30 mouse cellular contexts compared by ENCODE assay signal in genomic region chr3:138651361-138652205, GRCm38 (mm10).
DNase-seq lines count a peak whose midpoint lies in the region; ATAC-seq and TF ChIP-seq lines count a peak whose summit lies in the region.
"Had no signal": no experiment of that assay in that cellular context is flagged by ENCODE, and none has a peak within 500 bp of the region (broad histone marks: within the 10 kb centered on the region; RNA-seq: fewer than 3 reads in every experiment).

No protein-coding gene starts in this region.

- TF ChIP-seq CTCF in liver, embryonic 14.5 days (IDR thresholded peaks at IDR 0.05; ENCODE audit: low read depth), result no peak
- TF ChIP-seq CTCF in lung, postnatal 0 days (IDR thresholded peaks at IDR 0.05), result no peak

- H3K4me3 ChIP-seq in limb, embryonic 12.5 days (replicated peaks), result no peak overlapping the region
- no peak overlapping the region for H3K4me3 ChIP-seq in limb, embryonic 10.5 days
- H3K4me3 ChIP-seq in embryonic facial prominence, embryonic 14.5 days (ENCODE audit: low read depth, low read length), result no peak overlapping the region
- no peak overlapping the region for H3K4me3 ChIP-seq in liver, embryonic 14.5 days (ENCODE audit: insufficient read depth in 1 of 2, low read depth in 2 of 2, low read length in 2 of 2)
- H3K4me3 ChIP-seq in lung, postnatal 0 days (ENCODE audit: low read depth, low read length), result no peak overlapping the region
- H3K4me3 ChIP-seq: forebrain, embryonic 10.5 days; heart, adult 2 months; heart, embryonic 15.5 days; hindbrain, embryonic 13.5 days; midbrain, embryonic 10.5 days; stomach, embryonic 15.5 days had no signal

- H3K36me3 ChIP-seq in limb, embryonic 12.5 days, result no peaks in the 10 kb centered on the region
- no peaks in the 10 kb centered on the region for H3K36me3 ChIP-seq in limb, embryonic 10.5 days
- H3K36me3 ChIP-seq in embryonic facial prominence, embryonic 14.5 days (ENCODE audit: control insufficient read depth, insufficient read depth, low read length), result no peaks in the 10 kb centered on the region
- no peaks in the 10 kb centered on the region for H3K36me3 ChIP-seq in liver, embryonic 14.5 days (replicated peaks; ENCODE audit: control insufficient read depth, insufficient read depth, low read depth)
- no peaks in the 10 kb centered on the region for H3K36me3 ChIP-seq in lung, postnatal 0 days (ENCODE audit: insufficient read depth, low read length)
- H3K36me3 ChIP-seq: forebrain, embryonic 10.5 days; heart, embryonic 15.5 days; hindbrain, embryonic 13.5 days; midbrain, embryonic 10.5 days; stomach, embryonic 15.5 days had no signal

- no peaks in the 10 kb centered on the region for H3K27me3 ChIP-seq in limb, embryonic 12.5 days
- H3K27me3 ChIP-seq in limb, embryonic 10.5 days (ENCODE audit: low read depth, poor library complexity, severe bottlenecking), result no peaks in the 10 kb centered on the region
- no peaks in the 10 kb centered on the region for H3K27me3 ChIP-seq in embryonic facial prominence, embryonic 14.5 days (replicated peaks; ENCODE audit: control insufficient read depth, insufficient read depth, low read length)
- no peaks in the 10 kb centered on the region for H3K27me3 ChIP-seq in liver, embryonic 14.5 days (ENCODE audit: control insufficient read depth, insufficient read depth, low read length)
- no peaks in the 10 kb centered on the region for H3K27me3 ChIP-seq in lung, postnatal 0 days (replicated peaks; ENCODE audit: insufficient read depth, low read length)
- H3K27me3 ChIP-seq: heart, embryonic 15.5 days; hindbrain, embryonic 13.5 days; stomach, embryonic 15.5 days had no signal

- H3K27ac ChIP-seq in limb, embryonic 12.5 days, result peak overlapping the region; percentile 68
- no peak overlapping the region; the same call in 1 of the 2 replicates for H3K27ac ChIP-seq in limb, embryonic 10.5 days
- peak overlapping the region; percentile 61; the same call in 1 of the 2 replicates for H3K27ac ChIP-seq in embryonic facial prominence, embryonic 14.5 days (replicated peaks; ENCODE audit: low read depth, low read length)
- no peak overlapping the region for H3K27ac ChIP-seq in liver, embryonic 14.5 days
- no peak overlapping the region for H3K27ac ChIP-seq in lung, postnatal 0 days (ENCODE audit: low read length)
- H3K27ac ChIP-seq: forebrain, embryonic 10.5 days; heart, adult 2 months; heart, embryonic 15.5 days; hindbrain, embryonic 13.5 days; midbrain, embryonic 10.5 days; stomach, embryonic 15.5 days had no signal

- ATAC-seq in limb, embryonic 12.5 days (ENCODE audit: insufficient number of reproducible peaks, insufficient read depth, low FRiP score, low TSS enrichment, low read depth), result no peak
- ATAC-seq in embryonic facial prominence, embryonic 14.5 days (ENCODE audit: low read depth), result no peak
- peak; percentile 85 for ATAC-seq in liver, embryonic 14.5 days (ENCODE audit: insufficient read depth)
- ATAC-seq in lung, postnatal 0 days, result no peak
- ATAC-seq: activated CD4-positive, CD25-positive, alpha-beta regulatory T cell, adult 4 months; CD4-positive, CD25-positive, alpha-beta regulatory T cell, adult 4 months; forebrain, postnatal 0 days; midbrain, embryonic 16.5 days had no signal

- peak; percentile 34; the same call in 1 of the 2 replicates for TF ChIP-seq EP300 in liver, embryonic 14.5 days (IDR thresholded peaks at IDR 0.05; ENCODE audit: low read depth)
- no peak for TF ChIP-seq EP300 in lung, postnatal 0 days (IDR thresholded peaks at IDR 0.05)

- peaks cover 5% of the 10 kb centered on the region; the same call in 1 of the 2 replicates for H3K9me3 ChIP-seq in limb, embryonic 12.5 days
- H3K9me3 ChIP-seq in limb, embryonic 10.5 days (replicated peaks), result peaks cover 3% of the 10 kb centered on the region; the same call in 1 of the 2 replicates
- peaks cover 5% of the 10 kb centered on the region; the same call in 1 of the 2 replicates for H3K9me3 ChIP-seq in embryonic facial prominence, embryonic 14.5 days (ENCODE audit: control insufficient read depth, low read length)
- H3K9me3 ChIP-seq in liver, embryonic 14.5 days (ENCODE audit: control insufficient read depth, low read length), result no peaks in the 10 kb centered on the region; the same call in 1 of the 2 replicates
- H3K9me3 ChIP-seq in lung, postnatal 0 days (ENCODE audit: low read length), result no peaks in the 10 kb centered on the region
- H3K9me3 ChIP-seq: heart, embryonic 15.5 days; hindbrain, embryonic 13.5 days; stomach, embryonic 15.5 days had no signal

- H3K4me1 ChIP-seq in limb, embryonic 12.5 days (replicated peaks), result peaks cover 24% of the 10 kb centered on the region
- H3K4me1 ChIP-seq in limb, embryonic 10.5 days, result peaks cover 20% of the 10 kb centered on the region
- peaks cover 12% of the 10 kb centered on the region for H3K4me1 ChIP-seq in embryonic facial prominence, embryonic 14.5 days (ENCODE audit: control insufficient read depth, insufficient read depth, low read length)
- peaks cover 0 to 7% of the 10 kb centered on the region in 2 experiments; a peak in 2 of 4 replicates for H3K4me1 ChIP-seq in liver, embryonic 14.5 days (replicated peaks; ENCODE audit: control insufficient read depth in 2 of 2, insufficient read depth in 2 of 2, low read length in 1 of 2)
- no peaks in the 10 kb centered on the region for H3K4me1 ChIP-seq in lung, postnatal 0 days (ENCODE audit: insufficient read depth, low read depth, low read length)
- H3K4me1 ChIP-seq: heart, embryonic 15.5 days; midbrain, embryonic 10.5 days had no signal

- H3K9ac ChIP-seq in limb, embryonic 12.5 days (replicated peaks), result no peak overlapping the region
- no peak overlapping the region for H3K9ac ChIP-seq in embryonic facial prominence, embryonic 14.5 days (ENCODE audit: low read depth, low read length)
- no peak overlapping the region for H3K9ac ChIP-seq in liver, embryonic 14.5 days (replicated peaks)
- H3K9ac ChIP-seq in lung, postnatal 0 days (replicated peaks; ENCODE audit: low read depth), result no peak overlapping the region
- H3K9ac ChIP-seq: forebrain, postnatal 0 days; heart, embryonic 15.5 days; hindbrain, embryonic 13.5 days; stomach, embryonic 15.5 days had no signal

- WGBS in limb, embryonic 12.5 days, result 89% methylated on average over 12 of the region's 12 CpGs
- WGBS in limb, embryonic 10.5 days, result 93% methylated on average over 12 of the region's 12 CpGs
- WGBS in embryonic facial prominence, embryonic 14.5 days, result 80% methylated on average over 12 of the region's 12 CpGs
- 53% methylated on average over 12 of the region's 12 CpGs for WGBS in liver, embryonic 14.5 days (ENCODE audit: insufficient replicate concordance)
- 83% methylated on average over 12 of the region's 12 CpGs for WGBS in lung, postnatal 0 days

- no peak overlapping the region for H3K4me2 ChIP-seq in limb, embryonic 12.5 days
- no peak overlapping the region for H3K4me2 ChIP-seq in embryonic facial prominence, embryonic 14.5 days (ENCODE audit: low read depth, low read length)
- H3K4me2 ChIP-seq in liver, embryonic 14.5 days (ENCODE audit: low read depth), result no peak overlapping the region
- no peak overlapping the region for H3K4me2 ChIP-seq in lung, postnatal 0 days (replicated peaks; ENCODE audit: low read depth, low read length)
- H3K4me2 ChIP-seq: heart, embryonic 15.5 days; hindbrain, embryonic 13.5 days; stomach, embryonic 15.5 days had no signal

- no peak for DNase-seq in limb, embryonic 10.5 days (ENCODE audit: low spot score)
- DNase-seq in embryonic facial prominence, embryonic 14.5 days (ENCODE audit: low spot score), result no peak
- no peak for DNase-seq in liver, embryonic 14.5 days (ENCODE audit: low read depth in 3 of 3, low spot score in 3 of 3)
- DNase-seq in lung, postnatal 0 days (ENCODE audit: low spot score), result no peak
- no peak for DNase-seq in spleen, adult 18-20 months
- DNase-seq in adrenal gland, adult 8-10 months, result no peak
- DNase-seq: adrenal gland, postnatal 10 days; cerebellum, adult 2 months; cerebellum, postnatal 36 days; embryo, embryonic 11 days; forebrain, postnatal 0 days; gastrocnemius, postnatal 25 days; heart, adult 2 months; heart, postnatal 36 days; kidney, adult 11 months; left cerebral cortex, postnatal 4 days; lung, adult 2 months; lung, postnatal 4 days; right cerebral cortex, postnatal 4 days; thymus, adult 2 months; thymus, postnatal 4 days had no signal

Comparison
In these comparisons a context has a peak if more than half of its experiments do, and no peak if none do; other contexts are left out.
1. H3K27ac ChIP-seq: peak in limb, embryonic 12.5 days (single experiment) and embryonic facial prominence, embryonic 14.5 days (single experiment); none in limb, embryonic 10.5 days (single experiment), liver, embryonic 14.5 days (single experiment) and lung, postnatal 0 days (single experiment).